ENCODE assay signal across 17 mouse cellular contexts in genomic region chr4:154516470-154516869, GRCm38 (mm10).
A peak's percentile ranks its signal among the peaks of the same experiment; 100 is the strongest.
DNase-seq lines count a peak whose midpoint lies in the region; ATAC-seq lines count a peak whose summit lies in the region.
"Had no signal": no experiment of that assay in that cellular context is flagged by ENCODE, and none has a peak within 500 bp of the region (broad histone marks: within the 10 kb centered on the region; RNA-seq: fewer than 3 reads in every experiment).

No protein-coding gene starts in this region.

- no peak overlapping the region for H3K4me2 ChIP-seq in heart, embryonic 14.5 days (ENCODE audit: low read length)
- no peak overlapping the region for H3K4me2 ChIP-seq in midbrain, embryonic 12.5 days (replicated peaks)
- no peak overlapping the region for H3K4me2 ChIP-seq in midbrain, embryonic 11.5 days
- H3K4me2 ChIP-seq in intestine, embryonic 16.5 days (ENCODE audit: low read depth, low read length), result no peak overlapping the region
- H3K4me2 ChIP-seq in stomach, embryonic 16.5 days (ENCODE audit: low read depth, low read length), result no peak overlapping the region
- H3K4me2 ChIP-seq: embryonic facial prominence, embryonic 15.5 days; limb, embryonic 13.5 days; liver, embryonic 15.5 days had no signal

- no peaks in the 10 kb centered on the region for H3K9me3 ChIP-seq in heart, embryonic 14.5 days (ENCODE audit: control insufficient read depth, low read length)
- H3K9me3 ChIP-seq in midbrain, embryonic 12.5 days, result no peaks in the 10 kb centered on the region
- H3K9me3 ChIP-seq in midbrain, embryonic 11.5 days (ENCODE audit: control insufficient read depth, low read length), result no peaks in the 10 kb centered on the region
- no peaks in the 10 kb centered on the region for H3K9me3 ChIP-seq in intestine, embryonic 16.5 days (ENCODE audit: control insufficient read depth, low read length)
- no peaks in the 10 kb centered on the region for H3K9me3 ChIP-seq in stomach, embryonic 16.5 days (replicated peaks; ENCODE audit: control insufficient read depth, low read length)
- H3K9me3 ChIP-seq: embryonic facial prominence, embryonic 15.5 days; limb, embryonic 13.5 days; liver, embryonic 15.5 days had no signal

- peak overlapping the region; percentile 61 to 83 for H3K27ac ChIP-seq in heart, embryonic 14.5 days (replicated peaks in 1 of 2; ENCODE audit: control insufficient read depth in 1 of 2, insufficient read depth in 1 of 2, low read depth in 2 of 2, low read length in 2 of 2)
- peak overlapping the region; percentile 43 for H3K27ac ChIP-seq in midbrain, embryonic 12.5 days (replicated peaks)
- no peak overlapping the region for H3K27ac ChIP-seq in midbrain, embryonic 11.5 days (ENCODE audit: low read depth, low read length)
- peak overlapping the region; percentile 81 for H3K27ac ChIP-seq in intestine, embryonic 16.5 days (ENCODE audit: low read length)
- H3K27ac ChIP-seq in stomach, embryonic 16.5 days (ENCODE audit: low read length), result peak overlapping the region; percentile 33; the same call in 1 of the 2 replicates
- H3K27ac ChIP-seq: embryonic facial prominence, embryonic 15.5 days; limb, embryonic 13.5 days; liver, embryonic 15.5 days had no signal

- ATAC-seq in heart, embryonic 14.5 days (ENCODE audit: insufficient number of reproducible peaks, insufficient read depth, low FRiP score, low read depth), result no peak
- no peak for ATAC-seq in midbrain, embryonic 12.5 days (ENCODE audit: low FRiP score, low read depth)
- ATAC-seq in midbrain, embryonic 11.5 days (ENCODE audit: low FRiP score), result no peak
- peak; percentile 46 for ATAC-seq in intestine, embryonic 16.5 days
- no peak for ATAC-seq in stomach, embryonic 16.5 days (ENCODE audit: insufficient read depth, low FRiP score)
- ATAC-seq: lung, postnatal 0 days had no signal

- H3K27me3 ChIP-seq in heart, embryonic 14.5 days (ENCODE audit: control insufficient read depth, insufficient read depth, low read length), result no peaks in the 10 kb centered on the region
- peaks cover 92% of the 10 kb centered on the region for H3K27me3 ChIP-seq in midbrain, embryonic 12.5 days
- peaks cover 32% of the 10 kb centered on the region for H3K27me3 ChIP-seq in midbrain, embryonic 11.5 days (ENCODE audit: control insufficient read depth, insufficient read depth, low read length)
- H3K27me3 ChIP-seq in intestine, embryonic 16.5 days (replicated peaks; ENCODE audit: control insufficient read depth, insufficient read depth, low read length), result no peaks in the 10 kb centered on the region
- no peaks in the 10 kb centered on the region for H3K27me3 ChIP-seq in stomach, embryonic 16.5 days (ENCODE audit: control insufficient read depth, insufficient read depth, low read length)
- H3K27me3 ChIP-seq: embryonic facial prominence, embryonic 15.5 days; limb, embryonic 13.5 days; liver, embryonic 15.5 days had no signal

- H3K36me3 ChIP-seq in heart, embryonic 14.5 days (ENCODE audit: control insufficient read depth, insufficient read depth, low read length), result no peaks in the 10 kb centered on the region
- H3K36me3 ChIP-seq in midbrain, embryonic 12.5 days, result no peaks in the 10 kb centered on the region
- no peaks in the 10 kb centered on the region for H3K36me3 ChIP-seq in midbrain, embryonic 11.5 days (ENCODE audit: control insufficient read depth, insufficient read depth, low read length)
- no peaks in the 10 kb centered on the region for H3K36me3 ChIP-seq in intestine, embryonic 16.5 days (ENCODE audit: control insufficient read depth, insufficient read depth, low read length)
- no peaks in the 10 kb centered on the region for H3K36me3 ChIP-seq in stomach, embryonic 16.5 days (ENCODE audit: control insufficient read depth, insufficient read depth, low read length)
- H3K36me3 ChIP-seq: embryonic facial prominence, embryonic 15.5 days; liver, embryonic 15.5 days had no signal

- 12% methylated on average over 8 of the region's 8 CpGs for WGBS in heart, embryonic 14.5 days
- WGBS in midbrain, embryonic 12.5 days, result 17% methylated on average over 8 of the region's 8 CpGs
- 25% methylated on average over 8 of the region's 8 CpGs for WGBS in midbrain, embryonic 11.5 days
- WGBS in intestine, embryonic 16.5 days, result 39% methylated on average over 8 of the region's 8 CpGs
- 36% methylated on average over 8 of the region's 8 CpGs for WGBS in stomach, embryonic 16.5 days

- no peak for DNase-seq in heart, adult 9 months (ENCODE audit: low spot score in 2 of 2)
- no peak for DNase-seq in midbrain, embryonic 11.5 days (ENCODE audit: low spot score, missing footprints)
- no peak for DNase-seq in cerebellum, postnatal 10 days
- no peak for DNase-seq in T-cell, adult 2 months (ENCODE audit: low spot score)
- DNase-seq: adrenal gland, postnatal 36 days; cerebellum, adult 9-11 months; kidney, postnatal 10 days; right cerebral cortex, postnatal 4 days; thymus, postnatal 4 days had no signal

- H3K4me1 ChIP-seq in heart, embryonic 14.5 days (ENCODE audit: control insufficient read depth in 2 of 2, insufficient read depth in 2 of 2, low read length in 2 of 2), result peaks cover 44 to 60% of the 10 kb centered on the region in 2 experiments
- peaks cover 51% of the 10 kb centered on the region for H3K4me1 ChIP-seq in midbrain, embryonic 12.5 days
- H3K4me1 ChIP-seq in midbrain, embryonic 11.5 days (ENCODE audit: control insufficient read depth, insufficient read depth, low read length), result peaks cover 25% of the 10 kb centered on the region
- peaks cover 35% of the 10 kb centered on the region for H3K4me1 ChIP-seq in intestine, embryonic 16.5 days (ENCODE audit: control insufficient read depth, insufficient read depth, low read length)
- H3K4me1 ChIP-seq in stomach, embryonic 16.5 days (ENCODE audit: control insufficient read depth, insufficient read depth, low read length), result peaks cover 11% of the 10 kb centered on the region
- H3K4me1 ChIP-seq: liver, embryonic 15.5 days had no signal

- no peak overlapping the region for H3K4me3 ChIP-seq in heart, embryonic 14.5 days (ENCODE audit: control insufficient read depth in 1 of 2, insufficient read depth in 1 of 2, low read depth in 1 of 2, low read length in 2 of 2)
- H3K4me3 ChIP-seq in midbrain, embryonic 12.5 days, result no peak overlapping the region
- no peak overlapping the region for H3K4me3 ChIP-seq in midbrain, embryonic 11.5 days (ENCODE audit: low read depth, low read length)
- no peak overlapping the region for H3K4me3 ChIP-seq in intestine, embryonic 16.5 days (ENCODE audit: low read length)
- no peak overlapping the region for H3K4me3 ChIP-seq in stomach, embryonic 16.5 days (replicated peaks; ENCODE audit: low read length)
- H3K4me3 ChIP-seq: embryonic facial prominence, embryonic 15.5 days; limb, embryonic 13.5 days; liver, embryonic 15.5 days had no signal

- H3K9ac ChIP-seq in heart, embryonic 14.5 days (ENCODE audit: low read length), result peak overlapping the region; percentile 53
- no peak overlapping the region for H3K9ac ChIP-seq in midbrain, embryonic 12.5 days (replicated peaks)
- no peak overlapping the region for H3K9ac ChIP-seq in midbrain, embryonic 11.5 days (ENCODE audit: low read length)
- no peak overlapping the region for H3K9ac ChIP-seq in intestine, embryonic 16.5 days (ENCODE audit: low read depth, low read length)
- H3K9ac ChIP-seq in stomach, embryonic 16.5 days (ENCODE audit: low read length), result no peak overlapping the region
- H3K9ac ChIP-seq: embryonic facial prominence, embryonic 15.5 days; limb, embryonic 13.5 days; liver, embryonic 15.5 days had no signal
